Comparison of ENCODE assay signal across 21 mouse cellular contexts in the genomic region with DNA sequence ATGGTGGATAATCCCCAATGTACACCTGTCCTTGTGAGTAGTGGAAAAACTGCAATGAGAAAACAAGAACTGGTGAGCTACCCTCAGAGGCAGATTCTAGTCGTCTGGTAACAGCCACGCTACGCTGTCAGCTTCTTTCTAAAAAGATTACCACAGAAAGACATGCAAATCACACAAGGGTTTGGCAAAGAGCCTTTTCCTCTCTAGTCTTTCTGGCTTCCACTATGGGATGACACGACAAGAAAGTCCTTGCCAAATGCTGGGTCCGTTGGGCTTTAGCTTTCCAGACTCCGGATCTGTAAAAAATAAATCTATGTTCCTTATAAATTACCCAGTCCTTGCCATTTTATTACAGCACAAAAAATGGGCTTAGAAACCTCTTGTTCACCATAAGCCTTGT. TPM values are rescaled to one million over a fixed set of nuclear protein-coding genes. Genes with fewer than 3 reads are reported as not detected.
A peak's percentile ranks its signal among the peaks of the same experiment; 100 is the strongest.
DNase-seq lines count a peak whose midpoint lies in the region; ATAC-seq and TF ChIP-seq lines count a peak whose summit lies in the region.
"Had no signal": no experiment of that assay in that cellular context is flagged by ENCODE, and none has a peak within 500 bp of the region (broad histone marks: within the 10 kb centered on the region; RNA-seq: fewer than 3 reads in every experiment).

No protein-coding gene starts in this region.

- H3K9me3 ChIP-seq in forebrain, postnatal 0 days (ENCODE audit: low read length): no peaks in the 10 kb centered on the region
- no peaks in the 10 kb centered on the region for H3K9me3 ChIP-seq in forebrain, embryonic 13.5 days (replicated peaks)
- H3K9me3 ChIP-seq in heart, embryonic 10.5 days: no peaks in the 10 kb centered on the region
- H3K9me3 ChIP-seq in midbrain, embryonic 14.5 days (ENCODE audit: control insufficient read depth, low read length): no peaks in the 10 kb centered on the region
- H3K9me3 ChIP-seq in midbrain, embryonic 13.5 days: no peaks in the 10 kb centered on the region
- H3K9me3 ChIP-seq: embryonic facial prominence, embryonic 15.5 days; hindbrain, embryonic 13.5 days; intestine, embryonic 15.5 days; midbrain, embryonic 10.5 days had no signal

- no peak overlapping the region for H3K9ac ChIP-seq in forebrain, postnatal 0 days
- H3K9ac ChIP-seq in forebrain, embryonic 13.5 days: no peak overlapping the region
- no peak overlapping the region for H3K9ac ChIP-seq in midbrain, embryonic 14.5 days (replicated peaks; ENCODE audit: low read length)
- no peak overlapping the region for H3K9ac ChIP-seq in midbrain, embryonic 13.5 days (replicated peaks)
- H3K9ac ChIP-seq: embryonic facial prominence, embryonic 15.5 days; hindbrain, embryonic 13.5 days; intestine, embryonic 15.5 days; liver, postnatal 0 days had no signal

- no peak overlapping the region for H3K4me2 ChIP-seq in forebrain, postnatal 0 days (ENCODE audit: low read depth)
- no peak overlapping the region for H3K4me2 ChIP-seq in forebrain, embryonic 13.5 days
- H3K4me2 ChIP-seq in midbrain, embryonic 14.5 days (ENCODE audit: low read length): no peak overlapping the region
- no peak overlapping the region for H3K4me2 ChIP-seq in midbrain, embryonic 13.5 days (replicated peaks)
- H3K4me2 ChIP-seq: embryonic facial prominence, embryonic 15.5 days; hindbrain, embryonic 13.5 days; intestine, embryonic 15.5 days had no signal

- H3K27ac ChIP-seq in forebrain, postnatal 0 days (ENCODE audit: low read depth, low read length): peak overlapping the region; percentile 67
- no peak overlapping the region for H3K27ac ChIP-seq in forebrain, embryonic 13.5 days
- no peak overlapping the region for H3K27ac ChIP-seq in heart, embryonic 10.5 days
- H3K27ac ChIP-seq in midbrain, embryonic 14.5 days (replicated peaks; ENCODE audit: low read depth, low read length): no peak overlapping the region
- H3K27ac ChIP-seq in midbrain, embryonic 13.5 days: no peak overlapping the region
- H3K27ac ChIP-seq: embryonic facial prominence, embryonic 15.5 days; hindbrain, embryonic 13.5 days; intestine, embryonic 15.5 days; midbrain, embryonic 10.5 days had no signal

- no peaks in the 10 kb centered on the region for H3K4me1 ChIP-seq in forebrain, postnatal 0 days (ENCODE audit: insufficient read depth)
- H3K4me1 ChIP-seq in forebrain, embryonic 13.5 days: peaks cover 15% of the 10 kb centered on the region
- peaks cover 36% of the 10 kb centered on the region for H3K4me1 ChIP-seq in heart, embryonic 10.5 days
- peaks cover 9% of the 10 kb centered on the region for H3K4me1 ChIP-seq in midbrain, embryonic 14.5 days (ENCODE audit: control insufficient read depth, insufficient read depth, low read length)
- peaks cover 21% of the 10 kb centered on the region for H3K4me1 ChIP-seq in midbrain, embryonic 13.5 days (replicated peaks)

- H3K27me3 ChIP-seq in forebrain, postnatal 0 days (ENCODE audit: insufficient read depth, low read length): no peaks in the 10 kb centered on the region
- no peaks in the 10 kb centered on the region for H3K27me3 ChIP-seq in forebrain, embryonic 13.5 days
- H3K27me3 ChIP-seq in heart, embryonic 10.5 days (ENCODE audit: insufficient read depth, poor library complexity, severe bottlenecking): no peaks in the 10 kb centered on the region
- no peaks in the 10 kb centered on the region for H3K27me3 ChIP-seq in midbrain, embryonic 14.5 days (ENCODE audit: control insufficient read depth, insufficient read depth, low read length)
- H3K27me3 ChIP-seq in midbrain, embryonic 13.5 days: no peaks in the 10 kb centered on the region
- H3K27me3 ChIP-seq: embryonic facial prominence, embryonic 15.5 days; hindbrain, embryonic 13.5 days; intestine, embryonic 15.5 days; Patski had no signal

- peaks cover 38% of the 10 kb centered on the region for H3K36me3 ChIP-seq in forebrain, postnatal 0 days (ENCODE audit: insufficient read depth)
- H3K36me3 ChIP-seq in forebrain, embryonic 13.5 days (ENCODE audit: poor library complexity, severe bottlenecking): peaks cover 69% of the 10 kb centered on the region
- H3K36me3 ChIP-seq in heart, embryonic 10.5 days: peaks cover 67% of the 10 kb centered on the region
- peaks cover 41% of the 10 kb centered on the region for H3K36me3 ChIP-seq in midbrain, embryonic 14.5 days (ENCODE audit: control insufficient read depth, insufficient read depth, low read length)
- H3K36me3 ChIP-seq in midbrain, embryonic 13.5 days: peaks cover 62% of the 10 kb centered on the region

- 51% methylated on average over 6 of the region's 6 CpGs for WGBS in forebrain, postnatal 0 days
- 89% methylated on average over 6 of the region's 6 CpGs for WGBS in forebrain, embryonic 13.5 days
- WGBS in heart, embryonic 10.5 days: 90% methylated on average over 6 of the region's 6 CpGs
- 74% methylated on average over 6 of the region's 6 CpGs for WGBS in midbrain, embryonic 14.5 days
- WGBS in midbrain, embryonic 13.5 days: 86% methylated on average over 6 of the region's 6 CpGs

- peak; percentile 68 for DNase-seq in forebrain, postnatal 0 days
- DNase-seq in heart, postnatal 4 days: peak; percentile 51
- no peak for DNase-seq in heart, embryonic 10.5 days (ENCODE audit: low spot score)
- DNase-seq in midbrain, embryonic 14.5 days: peak; percentile 47
- peak; percentile 45 for DNase-seq in lung, postnatal 36 days
- DNase-seq: adrenal gland, postnatal 36 days; cerebellum, adult 9-11 months; embryo, embryonic 11 days; gastrocnemius, postnatal 10 days; liver; liver, postnatal 0 days had no signal

- peak; percentile 39 for ATAC-seq in forebrain, postnatal 0 days
- no peak for ATAC-seq in forebrain, embryonic 13.5 days
- no peak for ATAC-seq in midbrain, embryonic 14.5 days (ENCODE audit: low FRiP score, low TSS enrichment)
- ATAC-seq in midbrain, embryonic 13.5 days: no peak
- ATAC-seq: activated CD4-positive, CD25-positive, alpha-beta regulatory T cell, adult 4 months; intestine, embryonic 15.5 days; liver, postnatal 0 days; Patski had no signal

- TF ChIP-seq CTCF in forebrain, postnatal 0 days (IDR thresholded peaks at IDR 0.05; ENCODE audit: low read depth): no peak

- H3K4me3 ChIP-seq in forebrain, postnatal 0 days (ENCODE audit: low read depth, low read length): no peak overlapping the region
- no peak overlapping the region for H3K4me3 ChIP-seq in forebrain, embryonic 13.5 days
- no peak overlapping the region for H3K4me3 ChIP-seq in heart, embryonic 10.5 days
- no peak overlapping the region for H3K4me3 ChIP-seq in midbrain, embryonic 14.5 days (replicated peaks; ENCODE audit: low read depth, low read length)
- H3K4me3 ChIP-seq in midbrain, embryonic 13.5 days (replicated peaks): no peak overlapping the region
- H3K4me3 ChIP-seq: embryonic facial prominence, embryonic 15.5 days; hindbrain, embryonic 13.5 days; intestine, embryonic 15.5 days; midbrain, embryonic 10.5 days; myocyte had no signal

RNA-seq across cellular contexts. Expression of a gene that starts 28.6 kb away (rescaled TPM):
- 23.9 and 25.2 TPM in 2 replicates for total RNA-seq in forebrain, postnatal 0 days (2014; rRNA removed)
- polyA plus RNA-seq in forebrain, postnatal 0 days (2015; fragmentation: Nextera tagmentation; extraction: Ambion mirVana): 117 and 127 TPM in 2 replicates
- polyA plus RNA-seq in forebrain, embryonic 13.5 days (2015; fragmentation: Nextera tagmentation; extraction: Ambion mirVana): 127 and 131 TPM in 2 replicates
- total RNA-seq in heart, postnatal 4 days (2021): 10 to 100 TPM; 65.0 to 65.2 TPM
- polyA plus RNA-seq in heart, embryonic 10.5 days (2016; fragmentation: Nextera tagmentation; extraction: Ambion mirVana): 138 and 170 TPM in 2 replicates
- polyA plus RNA-seq in midbrain, embryonic 14.5 days (2014; fragmentation: Nextera tagmentation; extraction: Ambion mirVana): 138 and 159 TPM in 2 replicates
- 135 and 147 TPM in 2 replicates for polyA plus RNA-seq in midbrain, embryonic 13.5 days (2015; fragmentation: Nextera tagmentation; extraction: Ambion mirVana)
- total RNA-seq: neutrophil, adult 5-6 weeks had no signal
